11 mouse cellular contexts compared by ENCODE assay signal in the genomic region with DNA sequence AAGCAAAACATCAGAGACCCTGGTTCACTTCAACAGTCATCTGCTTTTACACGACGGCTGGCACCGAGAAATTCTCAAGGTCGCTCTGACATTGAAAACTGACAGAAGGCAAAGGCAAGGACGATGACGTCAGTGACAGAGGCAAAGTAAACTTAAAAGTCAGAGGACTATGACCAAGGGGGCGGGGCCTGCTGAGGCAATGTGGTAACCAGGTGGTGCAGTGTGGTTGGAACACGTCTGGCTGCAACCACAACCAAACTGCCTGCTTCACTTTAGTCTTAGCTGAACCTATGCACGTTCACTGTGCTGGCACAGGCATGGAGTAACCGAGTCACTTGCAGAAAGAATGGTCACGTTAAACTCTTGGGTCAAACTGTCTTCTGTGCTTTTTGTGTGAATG. TPM values are rescaled to one million over a fixed set of nuclear protein-coding genes. Genes with fewer than 3 reads are reported as not detected.
DNase-seq lines count a peak whose midpoint lies in the region; ATAC-seq and TF ChIP-seq lines count a peak whose summit lies in the region.
"Had no signal": no experiment of that assay in that cellular context is flagged by ENCODE, and none has a peak within 500 bp of the region (broad histone marks: within the 10 kb centered on the region; RNA-seq: fewer than 3 reads in every experiment).

No protein-coding gene starts in this region.

- H3K9ac ChIP-seq in lung, embryonic 14.5 days = no peak overlapping the region
- no peak overlapping the region for H3K9ac ChIP-seq in liver, embryonic 11.5 days (ENCODE audit: low read depth, low read length)

- H3K27ac ChIP-seq in lung, embryonic 14.5 days (ENCODE audit: low read depth) = no peak overlapping the region
- no peak overlapping the region for H3K27ac ChIP-seq in liver, embryonic 11.5 days (ENCODE audit: low read depth, low read length)
- H3K27ac ChIP-seq: forebrain, embryonic 10.5 days had no signal

- H3K27me3 ChIP-seq in lung, embryonic 14.5 days (ENCODE audit: insufficient read depth, low read length) = no peaks in the 10 kb centered on the region
- H3K27me3 ChIP-seq in liver, embryonic 11.5 days (replicated peaks; ENCODE audit: control insufficient read depth, insufficient read depth, low read length) = no peaks in the 10 kb centered on the region

- no peak overlapping the region for H3K4me2 ChIP-seq in lung, embryonic 14.5 days
- H3K4me2 ChIP-seq in liver, embryonic 11.5 days = no peak overlapping the region

- no peaks in the 10 kb centered on the region for H3K9me3 ChIP-seq in lung, embryonic 14.5 days (ENCODE audit: low read depth, low read length)
- H3K9me3 ChIP-seq in liver, embryonic 11.5 days (ENCODE audit: control insufficient read depth, low read length) = no peaks in the 10 kb centered on the region
- H3K9me3 ChIP-seq: forebrain, embryonic 10.5 days had no signal

- H3K4me3 ChIP-seq in lung, embryonic 14.5 days (ENCODE audit: low read depth, low read length) = no peak overlapping the region
- no peak overlapping the region for H3K4me3 ChIP-seq in liver, embryonic 11.5 days (ENCODE audit: low read depth, low read length)
- H3K4me3 ChIP-seq: forebrain, embryonic 10.5 days had no signal

- WGBS in lung, embryonic 14.5 days = 84% methylated on average over 11 of the region's 11 CpGs
- 86% methylated on average over 11 of the region's 11 CpGs for WGBS in liver, embryonic 11.5 days

- H3K36me3 ChIP-seq in lung, embryonic 14.5 days (ENCODE audit: insufficient read depth) = peaks cover 60% of the 10 kb centered on the region
- peaks cover 12% of the 10 kb centered on the region; the same call in 1 of the 2 replicates for H3K36me3 ChIP-seq in liver, embryonic 11.5 days (ENCODE audit: control insufficient read depth, insufficient read depth, low read length)

- DNase-seq in lung, embryonic 14.5 days = peak; percentile 5
- no peak for DNase-seq in lung, adult 18-20 months
- DNase-seq in adrenal gland, postnatal 25 days = peak; percentile 48
- no peak for DNase-seq in liver, embryonic 11.5 days (ENCODE audit: low spot score)
- DNase-seq in yolk sac, embryonic 10.5 days (ENCODE audit: low spot score) = peak; percentile 56
- no peak for DNase-seq in ovary, postnatal 10 days (ENCODE audit: low spot score)
- no peak for DNase-seq in gastrocnemius, postnatal 4 days (ENCODE audit: low spot score in 2 of 2)
- DNase-seq: cerebellum, adult 11-12 months; kidney, adult 9 months; lung, postnatal 36 days had no signal

- no peaks in the 10 kb centered on the region for H3K4me1 ChIP-seq in lung, embryonic 14.5 days (ENCODE audit: insufficient read depth)
- H3K4me1 ChIP-seq in liver, embryonic 11.5 days (replicated peaks; ENCODE audit: control insufficient read depth, insufficient read depth, low read length) = no peaks in the 10 kb centered on the region

- no peak for TF ChIP-seq CTCF in lung, embryonic 14.5 days (IDR thresholded peaks at IDR 0.05; ENCODE audit: low read depth)

- no peak for ATAC-seq in lung, embryonic 14.5 days (ENCODE audit: insufficient read depth)
- ATAC-seq in liver, embryonic 11.5 days (replicated peaks; ENCODE audit: low FRiP score) = peak; percentile 35; the same call in 1 of the 2 replicates

RNA-seq across cellular contexts. Expression of a gene that starts 17.9 kb away (rescaled TPM):
- 0.12 and 0.51 TPM in 2 replicates for polyA plus RNA-seq in lung, embryonic 14.5 days (2014; fragmentation: Nextera tagmentation; extraction: Ambion mirVana)
- total RNA-seq in adrenal gland, postnatal 25 days (2021) = 0.43 and 1.0 TPM in 2 replicates
- 1.7 and 1.9 TPM in 2 replicates for polyA plus RNA-seq in liver, embryonic 11.5 days (2014; fragmentation: Nextera tagmentation; extraction: Ambion mirVana)
- total RNA-seq in gastrocnemius, postnatal 4 days (2021) = under 1 TPM; 0.31 to 0.34 TPM

RNA-seq across cellular contexts. Expression of a gene that starts 23.2 kb away (rescaled TPM):
- 115 and 123 TPM in 2 replicates for polyA plus RNA-seq in lung, embryonic 14.5 days (2014; fragmentation: Nextera tagmentation; extraction: Ambion mirVana)
- total RNA-seq in adrenal gland, postnatal 25 days (2021) = 152 and 184 TPM in 2 replicates
- polyA plus RNA-seq in liver, embryonic 11.5 days (2014; fragmentation: Nextera tagmentation; extraction: Ambion mirVana) = 136 and 146 TPM in 2 replicates
- total RNA-seq in gastrocnemius, postnatal 4 days (2021) = 100 to 1,000 TPM; 176 to 187 TPM

Comparison
In these comparisons a context has a peak if more than half of its experiments do, and no peak if none do; other contexts are left out.
1. DNase-seq: peak in lung, embryonic 14.5 days (single experiment), adrenal gland, postnatal 25 days (single experiment) and yolk sac, embryonic 10.5 days (single experiment); none in lung, adult 18-20 months (0 of 2), liver, embryonic 11.5 days (single experiment), ovary, postnatal 10 days (single experiment) and gastrocnemius, postnatal 4 days (0 of 2).